Mouse (Mus musculus) subcutaneous adipose tissue, adult 2 months (tissue): ENCODE data around the gene Cyp4x1. TPM values are rescaled to one million over a fixed set of nuclear protein-coding genes. Genes with fewer than 3 reads are reported as not detected.

Experiments used
- polyA plus RNA-seq: library from polyadenylated mRNA; depleted of rRNA; stranded (reverse); fragments of >200 nt; gene quantifications from 2 replicates; pipeline ENCODE4 v1.2.3, GENCODE M21; 2012; ENCODE audit warnings: low replicate concordance; rRNA removed

Gene Cyp4x1
- 0.40 TPM in 1 of 2 replicates, not detected in the other for polyA plus RNA-seq

DNA sequence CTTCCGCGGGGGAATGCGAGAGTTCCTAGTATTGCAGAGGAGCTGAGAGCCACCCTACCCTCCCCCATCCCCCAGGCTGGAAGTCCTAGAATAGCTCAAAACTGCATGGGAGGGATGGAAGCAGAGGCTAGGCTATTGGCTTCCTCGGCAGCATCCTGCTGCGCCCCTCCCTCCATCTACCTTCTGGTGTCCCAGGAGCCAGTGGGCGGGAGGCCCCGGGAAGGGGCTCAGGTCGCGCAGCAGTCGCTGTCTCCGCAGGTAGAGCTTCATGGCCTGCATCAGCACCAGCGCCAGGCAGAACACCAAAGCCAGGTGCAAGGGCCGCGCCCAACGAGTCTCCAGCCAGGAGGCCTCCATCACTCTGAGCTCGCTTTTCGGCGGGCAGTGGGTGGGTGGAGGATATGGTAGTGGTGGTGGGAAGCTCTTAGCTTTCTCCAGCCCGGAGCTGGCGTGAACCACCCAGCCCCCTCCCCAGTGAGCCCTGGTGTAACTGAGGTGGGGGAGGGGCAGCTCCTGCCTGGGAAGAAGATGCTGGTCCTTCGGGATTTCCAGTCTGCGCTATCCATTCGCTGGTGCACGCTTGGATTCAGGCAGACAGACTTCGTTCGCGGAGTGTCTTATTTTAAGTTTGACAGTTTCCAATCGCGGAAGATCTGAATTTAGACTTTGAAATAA, at the start of gene Cyp4x1:
Cyp4x1 (minus strand) TSS at position 661 of the 675 bp plus-strand sequence.

DNA sequence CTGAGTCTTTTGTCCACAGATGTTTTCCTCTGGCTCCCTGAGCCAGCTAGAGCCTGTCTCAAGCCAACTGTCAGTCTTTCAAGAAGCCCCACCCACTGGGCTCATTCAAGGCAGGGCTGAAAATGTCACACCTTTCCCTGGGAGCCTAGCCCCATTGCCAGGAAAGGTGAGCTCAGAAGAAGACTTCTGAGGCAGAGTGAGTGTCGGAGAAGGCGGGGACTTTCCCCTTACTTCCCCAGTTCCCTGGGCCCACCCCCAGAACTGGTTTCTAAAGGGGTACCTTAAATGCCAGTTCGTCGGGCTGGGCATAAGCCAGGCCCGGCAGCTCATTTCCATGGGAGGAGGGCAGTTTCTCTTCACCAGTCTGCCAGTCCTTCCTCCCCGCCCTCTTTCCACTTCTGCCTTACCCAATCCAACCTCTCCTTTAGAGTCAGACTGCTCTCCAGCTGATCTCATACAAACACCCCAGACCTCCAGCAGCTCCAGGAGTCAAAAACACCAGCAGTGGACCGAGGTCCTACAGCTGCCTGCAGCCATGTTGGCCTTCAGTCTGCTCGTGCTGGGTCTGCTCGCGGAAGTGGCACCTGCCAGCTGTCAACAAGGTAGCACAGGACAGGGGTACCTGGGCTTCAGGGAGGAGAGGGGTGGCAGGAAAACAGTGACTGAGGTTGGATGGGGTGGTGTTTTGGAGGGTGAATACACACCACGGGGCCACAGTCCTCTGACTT, 45.3 kb downstream of the Cyp4x1 start, which contains the start of gene Pdzk1ip1:
Pdzk1ip1 (plus strand) TSS at position 98 of the 728 bp plus-strand sequence.

DNA sequence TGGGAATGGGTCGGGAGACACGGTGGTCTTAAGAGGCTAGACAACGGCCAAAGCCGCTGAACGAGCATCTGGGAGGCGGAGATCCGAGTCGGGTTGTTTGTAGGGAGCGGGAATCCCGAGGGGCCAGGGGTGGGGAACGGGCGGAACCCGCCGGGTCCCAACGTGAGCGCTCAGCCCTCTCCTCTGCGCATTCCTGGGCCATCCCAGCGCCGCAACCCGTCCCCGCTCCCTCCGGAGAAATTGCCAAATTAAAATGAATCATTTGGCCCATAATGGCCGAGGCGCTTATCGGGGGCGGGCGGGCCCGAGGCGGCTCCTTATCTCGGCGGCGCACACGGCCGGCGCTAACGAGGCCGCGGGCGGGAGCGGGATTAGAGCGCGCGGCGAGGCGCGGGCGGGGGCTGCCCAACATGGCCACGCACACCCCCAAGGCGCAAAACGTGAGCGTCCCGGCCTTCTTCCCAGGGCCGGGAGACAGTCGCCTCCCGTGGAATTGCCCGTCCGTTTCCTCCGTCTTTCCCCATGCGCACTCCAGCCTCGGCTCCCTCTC, 77.6 kb downstream of the Cyp4x1 start, which contains the start of gene Tal1:
Tal1 (plus strand) TSS at position 56 of the 550 bp plus-strand sequence.

Other genes starting within 250 kb of the Cyp4x1 start
- 0.29 and 0.46 TPM in 2 replicates for gene Foxd2, start 225.4 kb downstream of the Cyp4x1 start, polyA plus RNA-seq
- not detected in 2 replicates for gene Foxe3, start 208.3 kb downstream of the Cyp4x1 start, polyA plus RNA-seq
- gene Cmpk1, start 147.0 kb downstream of the Cyp4x1 start, polyA plus RNA-seq = 16.2 and 24.0 TPM in 2 replicates
- 0.42 and 1.4 TPM in 2 replicates for gene Stil, start 134.1 kb downstream of the Cyp4x1 start, polyA plus RNA-seq
- 4.1 and 4.4 TPM in 2 replicates for gene Tal1, start 77.9 kb downstream of the Cyp4x1 start, polyA plus RNA-seq
- gene Pdzk1ip1, start 45.6 kb downstream of the Cyp4x1 start, polyA plus RNA-seq = 3.7 and 120 TPM in 2 replicates
- not detected in 2 replicates for gene Cyp4a29, start 107.8 kb upstream of the Cyp4x1 start, polyA plus RNA-seq
- 0.48 TPM in 1 of 2 replicates, not detected in the other for gene Cyp4a12a, start 164.8 kb upstream of the Cyp4x1 start, polyA plus RNA-seq